Mouse (Mus musculus) ES-Bruce4 (cell line): ENCODE results near the gene Ghr.

Experiments
- CTCF ChIP-seq: IDR thresholded peaks from one replicate; pipeline ENCODE4 v1.8.1; 2011; ENCODE audit warnings: low read depth, low read length
- EP300 ChIP-seq: IDR thresholded peaks from 2 replicates; pipeline ENCODE4 v1.6.1; 2011; ENCODE audit warnings: low read depth, low read length; ENCODE audit not compliant: insufficient read depth

- no peak for TF ChIP-seq EP300
- no peak for TF ChIP-seq CTCF
Measured at GRCm38 (mm10) chr15:3399196-3399595, 184.1 kb downstream of the Ghr start.
